Mouse (Mus musculus) embryonic facial prominence, embryonic 12.5 days (tissue): ENCODE measurements around the gene Krt76. TPM values are rescaled to one million over a fixed set of nuclear protein-coding genes. Genes with fewer than 3 reads are reported as not detected.

Experiments
- ATAC-seq: fragments of 200-750 bp; cut with Nextera tagmentation; 2 replicates; pipeline ENCODE4 v1.8.0; 2017; ENCODE audit not compliant: insufficient number of reproducible peaks, insufficient read depth, low FRiP score, low TSS enrichment
- H3K27ac ChIP-seq: fragments of 300-500 bp; sonication (generic); 2 replicates; pipeline ENCODE4 v1.5.1; 2016; ENCODE audit warnings: mild to moderate bottlenecking
- H3K27me3 ChIP-seq: fragments of 300-500 bp; sonication (generic); 2 replicates; pipeline ENCODE4 v1.6.1; 2016; ENCODE audit warnings: mild to moderate bottlenecking, moderate library complexity
- H3K36me3 ChIP-seq: fragments of 300-500 bp; sonication (generic); 2 replicates; pipeline ENCODE4 v1.6.1; 2016; ENCODE audit warnings: mild to moderate bottlenecking
- H3K4me1 ChIP-seq: fragments of 300-500 bp; sonication (generic); 2 replicates; pipeline ENCODE4 v1.6.1; 2016
- H3K4me2 ChIP-seq: fragments of 300-500 bp; sonication (generic); replicated peaks from 2 replicates; pipeline ENCODE4 v1.6.1; 2016; ENCODE audit warnings: mild to moderate bottlenecking, moderate library complexity
- H3K4me3 ChIP-seq: fragments of 300-500 bp; sonication (generic); 2 replicates; pipeline ENCODE4 v1.5.1; 2016; ENCODE audit warnings: mild to moderate bottlenecking
- H3K9ac ChIP-seq: fragments of 300-500 bp; sonication (generic); 2 replicates; pipeline ENCODE4 v1.6.1; 2016; ENCODE audit warnings: mild to moderate bottlenecking, moderate library complexity
- H3K9me3 ChIP-seq: fragments of 300-500 bp; sonication (generic); 2 replicates; pipeline ENCODE4 v1.6.1; 2016; ENCODE audit warnings: mild to moderate bottlenecking, moderate library complexity
- WGBS: fragments of 180-500 bp; shearing (Covaris S2); methylation state at CpG from one replicate; pipeline ENCODE4 v1.1.7; 2016; 5-methylcytosine and 5-hydroxymethylcytosine counted together
- polyA plus RNA-seq: library from polyadenylated mRNA; unstranded; fragments of >200 nt; fragmentation: Nextera tagmentation; extraction: Ambion mirVana; gene quantifications from 2 replicates; pipeline ENCODE4 v1.2.1, GENCODE M21; 2016

Gene Krt76
- polyA plus RNA-seq, 1 experiment from 2014 or later, result not detected

GRCm38 (mm10) chr15:101859735-101860170 is 33.0 kb downstream of the Krt76 start:
- Histone ChIP-seq H3K9ac (peak overlapping the region; percentile 54), H3K27me3 (peaks cover 55% of the 10 kb centered on the region), H3K4me1 (peaks cover 10% of the 10 kb centered on the region), H3K4me3 (peak overlapping the region; percentile 45), H3K27ac (no peak overlapping the region), H3K9me3 (no peaks in the 10 kb centered on the region), H3K4me2 (peak overlapping the region; percentile 80), H3K36me3 (no peaks in the 10 kb centered on the region)
- under 1% methylated on average over 33 of the region's 33 CpGs for WGBS
- ATAC-seq, result no peak

GRCm38 (mm10) chr15:101858673-101859425 is 33.9 kb downstream of the Krt76 start:
- Histone ChIP-seq H3K4me3 (peak overlapping the region; percentile 45; the same call in 1 of the 2 replicates), H3K9me3 (no peaks in the 10 kb centered on the region), H3K27me3 (peaks cover 62% of the 10 kb centered on the region), H3K4me1 (peaks cover 15% of the 10 kb centered on the region), H3K27ac (no peak overlapping the region), H3K36me3 (no peaks in the 10 kb centered on the region), H3K4me2 (peak overlapping the region; percentile 80), H3K9ac (no peak overlapping the region)
- ATAC-seq, result no peak
- WGBS, result 8% methylated on average over 11 of the region's 11 CpGs

GRCm38 (mm10) chr15:101856696-101857095 is 36.0 kb downstream of the Krt76 start:
- no peak for ATAC-seq
- Histone ChIP-seq H3K36me3 (no peaks in the 10 kb centered on the region), H3K27ac (no peak overlapping the region), H3K9me3 (no peaks in the 10 kb centered on the region), H3K4me1 (peaks cover 15% of the 10 kb centered on the region), H3K4me2 (no peak overlapping the region), H3K4me3 (no peak overlapping the region), H3K9ac (no peak overlapping the region), H3K27me3 (peaks cover 70% of the 10 kb centered on the region)
- WGBS, result 59% methylated on average over 5 of the region's 5 CpGs

GRCm38 (mm10) chr15:101855732-101856131 is 37.0 kb downstream of the Krt76 start:
- Histone ChIP-seq H3K27me3 (peaks cover 61% of the 10 kb centered on the region), H3K4me2 (no peak overlapping the region), H3K9ac (no peak overlapping the region), H3K4me3 (no peak overlapping the region), H3K27ac (no peak overlapping the region), H3K36me3 (no peaks in the 10 kb centered on the region), H3K9me3 (no peaks in the 10 kb centered on the region), H3K4me1 (peaks cover 15% of the 10 kb centered on the region)
- 73% methylated on average over 3 of the region's 3 CpGs for WGBS
- no peak for ATAC-seq

DNA sequence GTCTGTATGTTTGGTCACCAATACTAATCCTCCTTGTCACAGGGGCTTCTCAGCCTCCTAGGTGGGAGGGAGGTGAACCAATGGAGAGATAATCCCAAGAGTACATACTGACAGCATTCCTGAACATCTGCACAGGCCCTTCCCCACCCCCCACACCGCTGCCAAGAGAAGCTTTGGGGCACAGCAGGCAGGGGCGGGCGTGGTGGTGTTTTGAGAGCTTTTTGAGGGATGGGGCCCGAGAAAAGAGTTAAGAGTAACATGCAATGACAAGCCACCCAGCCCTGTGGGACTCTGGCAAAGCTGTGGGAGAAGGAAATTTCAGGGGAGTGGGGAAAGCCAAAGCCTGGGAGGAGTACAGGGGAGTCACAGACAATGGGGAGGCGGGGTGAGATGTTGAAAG is 38.4 kb downstream of the Krt76 start:
- WGBS, result 18% methylated on average over 5 of the region's 5 CpGs
- Histone ChIP-seq H3K36me3 (no peaks in the 10 kb centered on the region), H3K9me3 (no peaks in the 10 kb centered on the region), H3K4me2 (no peak overlapping the region), H3K4me3 (no peak overlapping the region), H3K27me3 (peaks cover 46% of the 10 kb centered on the region), H3K4me1 (peaks cover 9% of the 10 kb centered on the region), H3K27ac (no peak overlapping the region), H3K9ac (no peak overlapping the region)
- ATAC-seq, result no peak

DNA sequence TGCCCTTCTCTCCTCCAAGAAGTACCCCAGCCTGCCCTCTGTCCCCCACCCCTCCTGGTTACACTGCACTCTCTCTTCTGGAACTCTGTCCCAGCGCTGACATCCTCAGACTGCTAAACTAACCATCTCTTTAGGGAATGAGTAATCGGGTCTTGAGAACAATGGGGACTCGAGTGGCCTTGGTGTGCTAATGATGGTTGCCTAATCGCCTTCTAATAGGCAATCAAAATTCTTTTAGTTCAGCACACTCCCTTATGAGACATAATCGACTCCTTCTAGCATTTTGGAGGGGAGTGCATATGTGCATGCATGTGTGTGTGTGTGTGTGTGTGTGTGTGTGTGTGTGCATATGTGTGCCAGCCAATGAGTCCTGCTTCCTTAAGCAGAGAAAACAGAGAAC is 40.1 kb downstream of the Krt76 start:
- peaks cover 5% of the 10 kb centered on the region for H3K4me1 ChIP-seq
- H3K36me3 ChIP-seq, result no peaks in the 10 kb centered on the region
- WGBS, result 39% methylated on average over 5 of the region's 5 CpGs
- no peak overlapping the region for H3K9ac ChIP-seq
- H3K27ac ChIP-seq, result no peak overlapping the region
- ATAC-seq, result no peak
- no peaks in the 10 kb centered on the region for H3K9me3 ChIP-seq
- H3K27me3 ChIP-seq, result peaks cover 29% of the 10 kb centered on the region
- H3K4me3 ChIP-seq, result no peak overlapping the region
- no peak overlapping the region for H3K4me2 ChIP-seq

DNA sequence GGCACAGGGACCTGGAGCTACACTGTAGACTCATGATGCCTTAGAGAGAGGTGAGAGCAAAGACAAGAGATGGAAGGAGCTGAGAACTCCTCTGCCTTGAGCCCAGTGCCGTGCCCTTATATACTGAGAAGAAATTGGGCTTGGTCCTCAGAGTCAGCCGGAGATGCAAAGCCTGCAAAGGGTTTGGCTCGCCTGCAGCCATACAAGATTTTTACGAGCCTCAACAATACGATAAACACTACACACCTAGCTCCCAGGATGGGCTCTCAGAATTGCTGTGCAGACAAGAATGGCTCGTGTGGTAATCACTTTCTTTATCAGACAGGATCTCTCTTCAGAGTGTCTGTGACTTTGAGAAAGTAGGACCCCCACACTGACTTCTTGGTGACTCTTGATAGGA is 42.0 kb downstream of the Krt76 start, which contains the start of gene Krt1:
Gene Krt1 (minus strand): TSS at position 101 of the 400 bp plus-strand sequence.
- Histone ChIP-seq H3K4me1 (peaks cover 5% of the 10 kb centered on the region), H3K9me3 (no peaks in the 10 kb centered on the region), H3K4me2 (no peak within 1 kb of the TSS), H3K27me3 (peaks cover 17% of the 10 kb centered on the region; the same call in 1 of the 2 replicates), H3K4me3 (no peak within 1 kb of the TSS), H3K36me3 (no peaks in the 10 kb centered on the region), H3K27ac (no peak within 1 kb of the TSS), H3K9ac (no peak within 1 kb of the TSS)
- WGBS, result 78% methylated on average over 6 of the region's 6 CpGs
- no peak for ATAC-seq

- Histone ChIP-seq H3K27ac (0 out of 2 replicates have a peak overlapping the region, but pooled peaks have one; percentile 14), H3K4me1 (no peaks in the 10 kb centered on the region), H3K4me3 (peak overlapping the region; percentile 44), H3K27me3 (peaks cover 14% of the 10 kb centered on the region), H3K9ac (peak overlapping the region; percentile 54), H3K36me3 (no peaks in the 10 kb centered on the region), H3K4me2 (peak overlapping the region; percentile 70), H3K9me3 (no peaks in the 10 kb centered on the region)
- under 1% methylated on average over 37 of the region's 37 CpGs for WGBS
- ATAC-seq, result no peak
Measured at GRCm38 (mm10) chr15:101845971-101846403, 46.7 kb downstream of the Krt76 start.

DNA sequence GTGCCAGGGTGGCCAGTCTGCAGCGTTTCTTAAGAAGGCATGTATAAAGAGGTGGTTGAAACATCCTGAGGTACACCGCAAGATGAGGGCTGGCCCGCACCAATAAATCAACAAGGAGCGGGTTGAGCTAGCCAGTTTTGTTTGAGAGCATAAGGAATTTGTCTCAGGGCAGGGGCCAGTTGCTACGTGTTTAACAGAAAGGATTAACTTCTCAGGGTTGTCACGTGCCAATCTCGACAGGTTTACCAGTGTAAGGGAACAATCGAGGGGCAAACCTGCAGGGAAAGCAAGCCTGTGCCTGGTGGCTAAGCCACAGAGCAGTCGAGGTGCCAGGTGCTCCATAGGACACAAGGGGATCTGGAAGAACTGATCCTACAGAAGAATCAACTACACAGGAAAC is 49.5 kb downstream of the Krt76 start:
- Histone ChIP-seq H3K9ac (no peak overlapping the region), H3K27ac (no peak overlapping the region), H3K36me3 (no peaks in the 10 kb centered on the region), H3K4me3 (no peak overlapping the region), H3K9me3 (no peaks in the 10 kb centered on the region), H3K4me2 (no peak overlapping the region), H3K27me3 (peaks cover 14% of the 10 kb centered on the region), H3K4me1 (no peaks in the 10 kb centered on the region)
- whole genome bisulfite sequencing, result 64% methylated on average over 9 of the region's 9 CpGs
- no peak for ATAC-seq

GRCm38 (mm10) chr15:101834784-101835328 is 57.9 kb downstream of the Krt76 start:
- ATAC-seq, result no peak
- no peak overlapping the region for H3K4me2 ChIP-seq
- no peaks in the 10 kb centered on the region for H3K36me3 ChIP-seq
- no peaks in the 10 kb centered on the region for H3K4me1 ChIP-seq
- no peaks in the 10 kb centered on the region for H3K9me3 ChIP-seq
- H3K9ac ChIP-seq, result no peak overlapping the region
- no peak overlapping the region for H3K4me3 ChIP-seq
- 63% methylated on average over 5 of the region's 5 CpGs for WGBS
- no peaks in the 10 kb centered on the region for H3K27me3 ChIP-seq
- H3K27ac ChIP-seq, result no peak overlapping the region
